Comparison of ENCODE assay signal across 8 mouse cellular contexts in the genomic region with DNA sequence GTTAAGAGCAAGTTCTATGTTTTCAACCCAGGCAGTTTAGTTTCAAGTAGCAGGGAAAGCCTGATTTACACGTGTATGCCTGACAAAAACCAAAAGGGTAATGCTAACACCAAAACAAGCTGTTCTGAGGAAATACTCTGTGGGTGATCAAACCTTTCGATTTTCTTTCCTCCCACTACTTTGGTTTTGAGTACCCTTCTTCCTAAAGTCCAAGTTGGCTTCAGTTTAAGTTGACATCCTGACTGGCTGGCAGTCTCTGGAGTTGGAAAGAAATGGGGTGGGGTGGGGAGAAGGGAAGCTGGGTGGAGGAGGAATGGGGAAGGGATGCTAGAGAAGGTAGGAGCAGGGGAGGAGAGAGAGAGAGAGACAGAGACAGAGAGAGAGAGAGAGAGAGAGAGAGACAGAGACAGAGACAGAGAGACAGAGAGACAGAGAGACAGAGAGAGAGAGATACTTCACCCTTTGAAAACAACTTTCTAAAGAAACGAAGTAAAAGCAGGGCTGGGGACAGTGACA. TPM values are rescaled to one million over a fixed set of nuclear protein-coding genes. Genes with fewer than 3 reads are reported as not detected.
DNase-seq lines count a peak whose midpoint lies in the region; ATAC-seq and TF ChIP-seq lines count a peak whose summit lies in the region.
"Had no signal": no experiment of that assay in that cellular context is flagged by ENCODE, and none has a peak within 500 bp of the region (broad histone marks: within the 10 kb centered on the region; RNA-seq: fewer than 3 reads in every experiment).

No protein-coding gene starts in this region.

- no peaks in the 10 kb centered on the region for H3K27me3 ChIP-seq in G1E (ENCODE audit: insufficient read depth, low read length)
- H3K27me3 ChIP-seq in heart, embryonic 16.5 days (ENCODE audit: control insufficient read depth, insufficient read depth, low read length) = no peaks in the 10 kb centered on the region

- H3K4me2 ChIP-seq in heart, embryonic 16.5 days (ENCODE audit: low read depth, low read length) = peak overlapping the region; percentile 94

- no peaks in the 10 kb centered on the region for H3K9me3 ChIP-seq in G1E (replicated peaks)
- no peaks in the 10 kb centered on the region for H3K9me3 ChIP-seq in heart, embryonic 16.5 days (replicated peaks; ENCODE audit: control insufficient read depth, low read length)

- H3K4me1 ChIP-seq in G1E (ENCODE audit: insufficient read depth, low read depth, low read length) = peaks cover 36% of the 10 kb centered on the region
- H3K4me1 ChIP-seq in heart, embryonic 16.5 days (ENCODE audit: control insufficient read depth, insufficient read depth, low read length) = no peaks in the 10 kb centered on the region

- no peaks in the 10 kb centered on the region for H3K36me3 ChIP-seq in G1E (replicated peaks)
- no peaks in the 10 kb centered on the region for H3K36me3 ChIP-seq in heart, embryonic 16.5 days (ENCODE audit: control insufficient read depth, insufficient read depth)

- DNase-seq in CD4-positive, CD25-positive, alpha-beta regulatory T cell, adult 2 months (ENCODE audit: low read depth, low spot score) = peak; percentile 31
- no peak for DNase-seq in G1E (ENCODE audit: low spot score)
- peak; percentile 16 for DNase-seq in lung, postnatal 10 days
- DNase-seq in thymus, postnatal 14 days = no peak
- DNase-seq in left cerebral cortex, postnatal 14 days (ENCODE audit: low spot score in 2 of 2) = no peak
- DNase-seq in cerebellum, postnatal 10 days = no peak

- intact Hi-C loops in left cerebral cortex, postnatal 14 days (cut with DNase I) = no loop called here

- H3K9ac ChIP-seq in heart, embryonic 16.5 days (ENCODE audit: low read length) = peak overlapping the region; percentile 92

- ATAC-seq in G1E (ENCODE audit: extremely low read depth, insufficient number of reproducible peaks, low FRiP score, poor library complexity, severe bottlenecking) = no peak
- ATAC-seq in heart, embryonic 16.5 days (replicated peaks; ENCODE audit: extremely low read depth, insufficient read depth, low FRiP score) = no peak

- 18% methylated on average over 3 of the region's 3 CpGs for WGBS in heart, embryonic 16.5 days

- H3K4me3 ChIP-seq in G1E (ENCODE audit: low read depth, low read length) = peak overlapping the region; percentile 81
- peak overlapping the region; percentile 82 for H3K4me3 ChIP-seq in heart, embryonic 16.5 days (ENCODE audit: low read length)

- TF ChIP-seq CTCF in G1E (IDR thresholded peaks at IDR 0.05; ENCODE audit: low read depth, low read length) = no peak

- peak overlapping the region; percentile 83 for H3K27ac ChIP-seq in heart, embryonic 16.5 days (ENCODE audit: low read length)

RNA-seq across cellular contexts. Expression of a gene that starts 0.4 kb away (rescaled TPM):
- total RNA-seq in G1E (2014; fragmentation: Nextera tagmentation) = 13.8 and 16.9 TPM in 2 replicates
- 42.3 and 46.3 TPM in 2 replicates for total RNA-seq in G1E (2017)
- polyA plus RNA-seq in G1E (2012) = 2.0 TPM in 2 replicates
- polyA plus RNA-seq in heart, embryonic 16.5 days (2015; fragmentation: Nextera tagmentation; extraction: Ambion mirVana) = 20.3 and 23.0 TPM in 2 replicates
- 10 to 100 TPM in 1 of 2 experiments, 1 to 10 TPM in 1; 9.6 to 10.3 TPM for total RNA-seq in left cerebral cortex, postnatal 14 days (2021)

RNA-seq across cellular contexts. Expression of a gene that starts 6.8 kb away (rescaled TPM):
- total RNA-seq in G1E (2014; fragmentation: Nextera tagmentation) (21.5 and 29.4 TPM in 2 replicates), G1E (2017) (12.3 and 15.6 TPM in 2 replicates)
- polyA plus RNA-seq in G1E (2012) = 2.7 and 3.0 TPM in 2 replicates
- 9.4 and 9.5 TPM in 2 replicates for polyA plus RNA-seq in heart, embryonic 16.5 days (2015; fragmentation: Nextera tagmentation; extraction: Ambion mirVana)
- total RNA-seq in left cerebral cortex, postnatal 14 days (2021) = 1 to 10 TPM; 6.6 to 9.8 TPM

RNA-seq across cellular contexts. Expression of a gene that starts 39.2 kb away (rescaled TPM):
- total RNA-seq in G1E (2014; fragmentation: Nextera tagmentation) (not detected in 2 replicates), G1E (2017) (0.06 and 0.11 TPM in 2 replicates)
- not detected in 2 replicates for polyA plus RNA-seq in G1E (2012)
- 0.30 and 0.57 TPM in 2 replicates for polyA plus RNA-seq in heart, embryonic 16.5 days (2015; fragmentation: Nextera tagmentation; extraction: Ambion mirVana)
- not detected for total RNA-seq in left cerebral cortex, postnatal 14 days (2021)
- total RNA-seq: hematopoietic stem cell, adult 5-6 weeks had no signal

Comparison
In these comparisons a context has a peak if more than half of its experiments do, and no peak if none do; other contexts are left out.
1. DNase-seq: peak in CD4-positive, CD25-positive, alpha-beta regulatory T cell, adult 2 months (single experiment) and lung, postnatal 10 days (single experiment); none in G1E (single experiment), thymus, postnatal 14 days (single experiment), left cerebral cortex, postnatal 14 days (0 of 2) and cerebellum, postnatal 10 days (0 of 2).